Mouse (Mus musculus): ENCODE results near the gene Gm17334.

DNA sequence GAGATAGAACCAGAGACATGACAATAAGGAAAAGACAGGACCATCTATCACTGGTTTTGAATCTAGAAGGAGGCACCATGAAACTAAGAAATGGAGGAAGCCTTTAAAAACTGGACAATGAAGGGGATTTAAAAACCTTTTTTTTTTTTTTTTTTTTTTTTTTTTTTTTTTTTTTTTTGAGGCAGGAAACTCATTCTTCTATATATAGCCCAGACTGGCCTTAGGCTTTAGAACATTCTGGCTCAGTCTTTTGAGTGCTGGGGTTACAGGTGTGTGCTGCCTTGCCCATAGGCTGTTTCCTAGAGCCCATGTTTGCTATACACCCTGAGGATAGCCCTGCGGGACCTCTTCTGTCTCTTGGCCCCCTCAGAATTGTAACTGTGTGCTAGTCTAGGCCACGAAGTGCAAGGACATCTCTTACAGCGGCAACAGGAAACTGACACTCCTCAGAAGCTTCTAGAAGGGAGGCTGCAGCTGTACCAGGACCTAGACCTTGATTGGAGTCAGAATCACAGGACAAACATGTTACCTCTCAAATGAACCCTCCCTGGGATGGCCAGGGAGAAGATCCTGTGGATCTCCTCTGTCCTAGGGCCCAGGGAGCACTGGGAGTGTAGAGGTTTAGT lies 12.4 kb upstream of the Gm17334 start:
- TF ChIP-seq CTCF (IDR thresholded peaks at IDR 0.05; ENCODE audit: borderline replicate concordance, insufficient read depth, low read length) (no peak), POLR2A (IDR thresholded peaks at IDR 0.05; ENCODE audit: low read depth, low read length) (no peak)
